8 mouse cellular contexts compared by ENCODE assay signal in the genomic region with DNA sequence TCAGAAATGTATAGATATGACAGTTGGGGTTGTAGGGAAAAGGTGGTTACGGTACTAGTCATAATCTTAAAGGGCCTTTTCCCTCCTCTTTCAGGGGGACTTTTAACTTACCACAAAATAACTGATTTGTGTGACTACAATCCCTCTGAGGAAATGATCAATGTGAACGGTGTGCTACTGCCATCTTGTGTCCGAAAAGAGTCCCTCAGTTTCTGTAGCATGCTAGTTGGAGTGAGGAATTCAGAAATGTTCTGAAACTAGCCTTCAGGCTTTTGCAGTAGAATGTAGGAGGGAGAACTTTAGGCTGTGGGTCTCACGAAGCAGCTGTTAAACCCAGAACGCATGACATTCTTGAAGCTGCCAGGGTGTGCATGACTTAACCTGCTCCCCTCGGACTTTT.
DNase-seq lines count a peak whose midpoint lies in the region; ATAC-seq lines count a peak whose summit lies in the region.

No protein-coding gene starts in this region.

- WGBS in heart, embryonic 16.5 days, result 14% methylated on average over 6 of the region's 6 CpGs
- 24% methylated on average over 6 of the region's 6 CpGs for WGBS in large intestine, adult 2 months
- 22% methylated on average over 6 of the region's 6 CpGs for WGBS in stomach, embryonic 14.5 days

- no peaks in the 10 kb centered on the region for H3K9me3 ChIP-seq in heart, embryonic 16.5 days (replicated peaks; ENCODE audit: control insufficient read depth, low read length)
- no peaks in the 10 kb centered on the region for H3K9me3 ChIP-seq in stomach, embryonic 14.5 days (ENCODE audit: control insufficient read depth, low read depth, low read length)

- H3K27ac ChIP-seq in heart, embryonic 16.5 days (ENCODE audit: low read length), result no peak overlapping the region
- H3K27ac ChIP-seq in stomach, embryonic 14.5 days (ENCODE audit: low read length), result no peak overlapping the region

- no peak overlapping the region for H3K4me2 ChIP-seq in heart, embryonic 16.5 days (ENCODE audit: low read depth, low read length)
- no peak overlapping the region for H3K4me2 ChIP-seq in stomach, embryonic 14.5 days (replicated peaks; ENCODE audit: low read depth, low read length)

- H3K27me3 ChIP-seq in heart, embryonic 16.5 days (ENCODE audit: control insufficient read depth, insufficient read depth, low read length), result no peaks in the 10 kb centered on the region
- no peaks in the 10 kb centered on the region for H3K27me3 ChIP-seq in stomach, embryonic 14.5 days (ENCODE audit: control insufficient read depth, insufficient read depth, low read length)

- DNase-seq in 3T3-L1 (ENCODE audit: low read depth, low spot score) (peak; percentile 97), ZHBTc4 (ENCODE audit: low read depth, low spot score) (peak; percentile 52)
- peak; percentile 89 for DNase-seq in embryo, embryonic 10.5 days (ENCODE audit: low spot score)
- DNase-seq in large intestine, adult 2 months (ENCODE audit: low read depth, low spot score), result peak; percentile 8
- peak; percentile 68 for DNase-seq in lung, postnatal 14 days
- no peak for DNase-seq in thymus, postnatal 36 days

- H3K4me3 ChIP-seq in heart, embryonic 16.5 days (ENCODE audit: low read length), result no peak overlapping the region
- no peak overlapping the region for H3K4me3 ChIP-seq in stomach, embryonic 14.5 days (ENCODE audit: low read depth, low read length)

- no peaks in the 10 kb centered on the region for H3K4me1 ChIP-seq in heart, embryonic 16.5 days (ENCODE audit: control insufficient read depth, insufficient read depth, low read length)
- H3K4me1 ChIP-seq in stomach, embryonic 14.5 days (ENCODE audit: control insufficient read depth, insufficient read depth, low read length), result no peaks in the 10 kb centered on the region

- no peak overlapping the region for H3K9ac ChIP-seq in heart, embryonic 16.5 days (ENCODE audit: low read length)
- H3K9ac ChIP-seq in stomach, embryonic 14.5 days (replicated peaks; ENCODE audit: low read depth, low read length), result no peak overlapping the region

- ATAC-seq in heart, embryonic 16.5 days (replicated peaks; ENCODE audit: extremely low read depth, insufficient read depth, low FRiP score), result peak; percentile 45; the same call in 1 of the 2 replicates
- ATAC-seq in stomach, embryonic 14.5 days (ENCODE audit: insufficient number of reproducible peaks, insufficient read depth, low FRiP score, low read depth), result peak; percentile 67; the same call in 1 of the 2 replicates

- H3K36me3 ChIP-seq in heart, embryonic 16.5 days (ENCODE audit: control insufficient read depth, insufficient read depth), result no peaks in the 10 kb centered on the region
- H3K36me3 ChIP-seq in stomach, embryonic 14.5 days (ENCODE audit: control insufficient read depth, insufficient read depth, low read length), result no peaks in the 10 kb centered on the region

Comparison
In these comparisons a context has a peak if more than half of its experiments do, and no peak if none do; other contexts are left out.
1. DNase-seq: peak in 3T3-L1 (single experiment), ZHBTc4 (single experiment), embryo, embryonic 10.5 days (single experiment), large intestine, adult 2 months (single experiment) and lung, postnatal 14 days (single experiment); none in thymus, postnatal 36 days (0 of 2).